Mouse (Mus musculus): ENCODE results near the gene Sema6b. TPM values are rescaled to one million over a fixed set of nuclear protein-coding genes. Genes with fewer than 3 reads are reported as not detected.
"Not testable (repeated sequence)": the region's sequence is repeated elsewhere in the genome, so short reads cannot be mapped to it uniquely, and the experiment has no call there.

Sema6b gene
- polyA plus RNA-seq, 1 experiment: 54.3 TPM

DNA sequence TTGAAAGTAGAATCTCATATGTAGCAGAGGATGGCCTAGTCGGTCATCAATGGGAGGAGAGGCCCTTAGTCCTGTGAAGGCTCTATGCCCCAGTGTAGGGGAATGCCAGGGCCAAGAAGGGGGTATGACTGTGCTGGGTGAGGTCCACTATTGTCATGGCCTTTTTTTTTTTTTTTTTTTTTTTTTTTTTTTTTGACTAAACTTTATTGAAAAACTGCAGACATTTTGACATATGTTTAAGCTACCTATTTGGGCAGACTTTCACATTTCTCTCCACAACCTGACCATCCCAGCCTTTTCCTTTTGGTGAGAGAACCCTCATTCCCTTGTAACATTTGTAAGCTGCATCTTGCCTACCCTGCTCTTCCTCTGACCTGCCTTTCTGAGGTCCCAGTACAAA, 47.8 kb downstream of the Sema6b start:
- TF ChIP-seq POLR2A (IDR thresholded peaks at IDR 0.05; ENCODE audit: borderline replicate concordance, insufficient read depth, low read length): no peak
- no peak for TF ChIP-seq CTCF (IDR thresholded peaks at IDR 0.05; ENCODE audit: borderline replicate concordance, insufficient read depth, low read depth, low read length)
- no peak for DNase-seq
- 92% methylated on average over 1 of the region's 1 CpGs for WGBS
- Histone ChIP-seq H3K4me1 (ENCODE audit: control insufficient read depth, insufficient read depth, low read length) (no peaks in the 10 kb centered on the region), H3K27ac (ENCODE audit: insufficient read depth, low read length) (no peak overlapping the region), H3K4me3 (replicated peaks; ENCODE audit: insufficient read depth, low read depth, low read length) (no peak overlapping the region), H3K27me3 (ENCODE audit: control insufficient read depth, insufficient read depth, low read length) (no peaks in the 10 kb centered on the region)

DNA sequence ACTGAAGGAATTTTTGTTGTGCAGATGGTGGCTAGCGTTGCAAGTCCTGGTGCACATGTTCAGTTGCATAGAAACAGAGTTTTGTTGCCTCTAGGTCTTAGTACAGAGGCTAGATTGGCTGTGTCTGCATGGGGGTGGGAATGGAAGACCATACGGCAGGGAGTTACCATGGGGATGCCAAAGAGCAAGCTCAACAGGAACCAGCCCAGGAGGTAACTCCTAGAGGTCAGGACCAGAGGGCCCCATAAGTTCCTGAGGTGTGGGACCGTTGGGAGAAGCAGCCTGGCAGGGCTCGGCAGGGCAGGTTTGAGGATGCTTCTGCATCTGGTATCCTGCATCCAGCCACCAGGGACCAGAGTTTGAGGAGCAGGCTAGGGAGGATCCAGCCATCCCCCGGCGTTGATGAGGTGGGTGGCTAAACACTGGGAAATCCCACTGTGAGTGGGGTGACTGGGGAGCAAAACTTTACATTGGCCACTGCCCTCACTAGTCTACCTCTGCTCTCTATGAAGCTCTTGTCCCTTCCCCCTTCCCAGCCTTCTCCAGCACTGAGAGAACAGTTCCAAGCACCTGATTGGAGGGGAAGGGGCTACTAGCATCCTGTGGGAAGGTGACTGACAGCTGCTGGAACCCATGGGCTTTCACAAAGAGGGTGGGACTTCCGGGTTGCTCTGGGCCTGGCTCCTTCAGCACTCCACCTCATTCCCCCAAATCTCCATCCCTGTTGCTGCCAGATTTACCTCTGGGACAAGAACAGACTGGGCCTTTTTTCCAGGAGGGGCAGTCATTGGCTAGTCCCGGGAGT, 59.2 kb downstream of the Sema6b start:
- Histone ChIP-seq H3K27me3 (ENCODE audit: control insufficient read depth, insufficient read depth, low read length) (no peaks in the 10 kb centered on the region), H3K4me1 (ENCODE audit: control insufficient read depth, insufficient read depth, low read length) (peaks cover 6% of the 10 kb centered on the region; the same call in 1 of the 2 replicates), H3K27ac (ENCODE audit: insufficient read depth, low read length) (no peak overlapping the region), H3K4me3 (replicated peaks; ENCODE audit: insufficient read depth, low read depth, low read length) (peak overlapping the region; percentile 32)
- peak in 1 of 2 experiments; percentile 36 for DNase-seq
- TF ChIP-seq CTCF (IDR thresholded peaks at IDR 0.05; ENCODE audit: borderline replicate concordance, insufficient read depth, low read depth, low read length) (no peak), POLR2A (IDR thresholded peaks at IDR 0.05; ENCODE audit: borderline replicate concordance, insufficient read depth, low read length) (no peak)
- WGBS: 6% methylated on average over 8 of the region's 8 CpGs

DNA sequence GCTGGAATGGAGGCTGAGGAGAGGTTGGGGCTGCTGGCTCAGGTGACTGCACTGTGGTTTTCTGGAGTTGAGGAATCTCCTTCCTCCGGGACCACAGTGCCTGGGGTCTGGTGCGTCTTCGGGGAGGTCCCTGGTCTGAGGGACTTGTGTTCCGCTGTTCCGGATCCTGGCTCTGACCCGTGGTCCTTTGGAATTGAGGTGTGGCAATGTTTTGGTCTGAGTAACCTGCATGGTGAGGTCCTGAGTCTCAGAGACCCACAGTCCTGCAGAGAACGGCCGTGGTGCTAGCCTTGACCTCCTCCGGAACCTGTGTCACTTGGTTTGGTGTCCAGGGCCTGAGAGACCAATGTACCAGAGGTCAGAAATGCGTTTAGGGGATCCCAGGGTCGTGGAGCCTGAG, 60.2 kb downstream of the Sema6b start:
- peaks cover 6% of the 10 kb centered on the region; the same call in 1 of the 2 replicates for H3K4me1 ChIP-seq (ENCODE audit: control insufficient read depth, insufficient read depth, low read length)
- H3K4me3 ChIP-seq (replicated peaks; ENCODE audit: insufficient read depth, low read depth, low read length): peak overlapping the region; percentile 87
- WGBS: 1% methylated on average over 11 of the region's 11 CpGs
- TF ChIP-seq CTCF (IDR thresholded peaks at IDR 0.05; ENCODE audit: borderline replicate concordance, insufficient read depth, low read depth, low read length) (no peak), POLR2A (IDR thresholded peaks at IDR 0.05; ENCODE audit: borderline replicate concordance, insufficient read depth, low read length) (no peak)
- no peaks in the 10 kb centered on the region for H3K27me3 ChIP-seq (ENCODE audit: control insufficient read depth, insufficient read depth, low read length)
- no peak overlapping the region for H3K27ac ChIP-seq (ENCODE audit: insufficient read depth, low read length)
- DNase-seq: peak in 1 of 2 experiments; percentile 42

DNA sequence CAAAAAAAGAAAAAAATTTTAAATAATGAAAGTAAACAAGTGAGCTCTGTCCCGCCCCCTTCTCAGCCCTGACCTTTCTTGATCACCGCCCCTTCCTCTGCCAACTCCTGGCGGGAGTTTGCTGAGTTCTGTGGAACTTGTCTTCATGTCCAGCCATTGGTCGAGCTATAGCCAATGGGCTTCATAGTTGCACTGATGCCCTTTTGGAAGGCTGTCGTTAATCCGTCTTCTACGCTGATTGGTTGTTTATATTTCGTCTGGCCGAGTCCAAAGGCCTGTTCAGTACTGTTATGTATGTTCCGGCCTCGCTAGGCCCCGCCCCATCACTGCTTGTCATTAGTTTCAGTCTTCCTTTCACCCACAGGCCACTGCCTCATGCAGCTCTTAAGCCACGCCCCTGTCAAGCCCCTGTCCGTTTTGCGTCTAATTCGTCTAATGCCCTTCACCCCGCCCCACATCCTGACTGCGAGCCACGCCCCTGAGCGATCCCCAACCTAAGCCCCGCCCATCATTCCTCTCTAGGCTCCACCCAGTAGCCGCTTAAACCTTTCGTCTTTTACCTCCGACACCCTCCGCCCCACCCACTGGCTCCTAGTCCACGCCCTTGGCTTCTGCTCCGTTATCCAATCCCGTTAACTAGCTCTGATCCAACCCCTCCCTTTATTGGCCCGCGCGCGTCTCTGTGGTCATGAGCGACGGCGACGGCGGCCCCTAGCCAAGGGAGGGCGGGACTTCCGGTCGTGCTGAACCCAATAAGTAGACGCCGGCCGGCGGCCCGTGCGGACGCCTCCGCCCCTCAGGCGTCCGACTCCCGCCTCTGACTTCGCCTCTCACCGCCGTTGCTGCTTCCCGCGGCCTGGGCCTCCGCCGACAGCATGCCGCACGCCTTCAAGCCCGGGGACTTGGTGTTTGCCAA, 61.0 kb downstream of the Sema6b start, which contains the start of gene Hdgfl2:
Hdgfl2 (plus strand) TSS at position 755 of the 916 bp plus-strand sequence.
- Histone ChIP-seq H3K27ac (ENCODE audit: insufficient read depth, low read length) (no peak within 1 kb of the TSS), H3K4me3 (replicated peaks; ENCODE audit: insufficient read depth, low read depth, low read length) (peak within 1 kb of the TSS; percentile 87), H3K27me3 (ENCODE audit: control insufficient read depth, insufficient read depth, low read length) (no peaks in the 10 kb centered on the region), H3K4me1 (ENCODE audit: control insufficient read depth, insufficient read depth, low read length) (peaks cover 6% of the 10 kb centered on the region; the same call in 1 of the 2 replicates)
- DNase-seq: peak; percentile 99 to 100
- under 1% methylated on average over 61 of the region's 61 CpGs for WGBS
- TF ChIP-seq CTCF (IDR thresholded peaks at IDR 0.05; ENCODE audit: borderline replicate concordance, insufficient read depth, low read depth, low read length) (no peak), POLR2A (IDR thresholded peaks at IDR 0.05; ENCODE audit: borderline replicate concordance, insufficient read depth, low read length) (peak; percentile 71)

DNA sequence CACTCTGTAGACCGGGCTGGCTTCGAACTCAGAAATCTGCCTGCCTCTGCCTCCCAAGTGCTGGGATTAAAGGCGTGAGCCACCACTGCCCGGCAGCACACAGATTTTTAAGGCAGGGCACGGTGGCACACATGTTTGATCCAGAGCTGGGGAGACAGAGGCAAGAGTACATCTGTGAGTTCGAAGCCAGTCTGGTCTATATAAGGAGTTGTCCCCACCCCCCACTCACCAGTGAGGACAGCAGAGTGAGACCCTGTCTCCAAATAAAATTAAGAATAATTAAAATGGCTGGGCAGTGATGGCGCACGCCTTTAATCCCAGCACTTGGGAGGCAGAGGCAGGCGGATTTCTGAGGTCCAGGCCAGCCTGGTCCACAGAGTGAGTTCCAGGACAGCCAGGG, 61.8 kb downstream of the Sema6b start:
- H3K4me3 ChIP-seq (replicated peaks; ENCODE audit: insufficient read depth, low read depth, low read length); H3K4me1 ChIP-seq (ENCODE audit: control insufficient read depth, insufficient read depth, low read length); H3K27me3 ChIP-seq (ENCODE audit: control insufficient read depth, insufficient read depth, low read length); H3K27ac ChIP-seq (ENCODE audit: insufficient read depth, low read length): not testable (repeated sequence)
- 68% methylated on average over 9 of the region's 9 CpGs for WGBS
- DNase-seq: peak in 1 of 2 experiments; percentile 42

DNA sequence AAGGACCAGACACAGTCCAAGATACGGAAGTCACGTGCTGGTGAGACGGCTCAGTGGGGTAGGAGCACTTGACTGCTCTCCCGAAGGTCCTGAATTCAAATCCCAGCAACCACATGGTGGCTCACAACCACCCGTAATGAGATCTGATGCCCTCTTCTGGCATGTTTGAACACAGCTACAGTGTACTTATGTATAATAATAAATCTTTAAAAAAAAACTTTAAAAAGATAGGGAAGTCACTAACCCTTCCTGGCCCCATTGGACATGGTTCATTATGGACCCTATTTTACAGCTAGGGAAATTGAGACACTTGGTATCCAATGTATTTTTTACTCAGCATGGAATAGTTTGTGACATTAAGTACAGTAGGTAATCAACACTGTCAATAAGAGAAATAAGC, 62.6 kb downstream of the Sema6b start:
- H3K27ac ChIP-seq (ENCODE audit: insufficient read depth, low read length): no peak overlapping the region
- TF ChIP-seq POLR2A (IDR thresholded peaks at IDR 0.05; ENCODE audit: borderline replicate concordance, insufficient read depth, low read length) (no peak), CTCF (IDR thresholded peaks at IDR 0.05; ENCODE audit: borderline replicate concordance, insufficient read depth, low read depth, low read length) (no peak)
- no peak for DNase-seq
- 81% methylated on average over 5 of the region's 5 CpGs for WGBS
- H3K4me1 ChIP-seq (ENCODE audit: control insufficient read depth, insufficient read depth, low read length): peaks cover 6% of the 10 kb centered on the region; the same call in 1 of the 2 replicates
- H3K27me3 ChIP-seq (ENCODE audit: control insufficient read depth, insufficient read depth, low read length): no peaks in the 10 kb centered on the region
- H3K4me3 ChIP-seq (replicated peaks; ENCODE audit: insufficient read depth, low read depth, low read length): no peak overlapping the region

DNA sequence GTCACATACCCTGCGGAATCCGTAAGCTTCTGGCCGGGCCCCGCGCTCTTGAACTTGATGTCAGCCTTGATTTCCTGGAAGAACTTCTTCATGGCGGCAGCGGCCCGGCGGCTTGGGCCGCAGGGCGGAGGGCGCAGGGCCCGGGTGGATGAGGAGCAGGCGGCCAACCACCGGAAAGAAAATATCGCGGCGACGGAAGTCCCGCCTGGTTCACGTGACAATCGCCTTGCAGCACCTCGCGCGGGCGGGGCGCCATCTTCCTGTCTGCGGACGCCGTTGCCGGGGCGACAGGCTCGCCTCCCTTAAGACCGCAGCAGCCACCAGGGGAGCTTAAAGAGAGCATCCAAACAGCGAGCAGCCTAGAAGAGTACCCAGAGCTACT, 65.3 kb downstream of the Sema6b start, which contains the start of gene Ubxn6:
Ubxn6 (minus strand) TSS at position 202 of the 382 bp plus-strand sequence.
- under 1% methylated on average over 35 of the region's 35 CpGs for WGBS
- peak; percentile 96 to 97 for DNase-seq
- H3K4me3 ChIP-seq (replicated peaks; ENCODE audit: insufficient read depth, low read depth, low read length): peak within 1 kb of the TSS; percentile 86
- peak within 1 kb of the TSS; percentile 65 for H3K27ac ChIP-seq (ENCODE audit: insufficient read depth, low read length)
- TF ChIP-seq POLR2A (IDR thresholded peaks at IDR 0.05; ENCODE audit: borderline replicate concordance, insufficient read depth, low read length) (peak; percentile 55; the same call in 1 of the 2 replicates), CTCF (IDR thresholded peaks at IDR 0.05; ENCODE audit: borderline replicate concordance, insufficient read depth, low read depth, low read length) (peak; percentile 13; the same call in 1 of the 2 replicates)
- no peaks in the 10 kb centered on the region for H3K27me3 ChIP-seq (ENCODE audit: control insufficient read depth, insufficient read depth, low read length)
- H3K4me1 ChIP-seq (ENCODE audit: control insufficient read depth, insufficient read depth, low read length): no peaks in the 10 kb centered on the region; the same call in 1 of the 2 replicates

All from cerebellum, adult 2 months (tissue).